Mouse (Mus musculus) liver, postnatal 0 days (tissue): ENCODE measurements around the gene Arpc1a.

ENCODE experiments used
- CTCF ChIP-seq: sonication (generic); IDR thresholded peaks from 2 replicates; pipeline ENCODE4 v1.5.1; 2016; ENCODE audit warnings: antibody characterized with exemption, low read depth
- EP300 ChIP-seq: IDR thresholded peaks from 2 replicates; pipeline ENCODE4 v1.6.1; 2016; ENCODE audit warnings: antibody characterized with exemption, low read depth, mild to moderate bottlenecking

GRCm38 (mm10) chr5:145149294-145149693, 65.7 kb downstream of the Arpc1a start:
- TF ChIP-seq CTCF (no peak), EP300 (no peak)
